Mouse (Mus musculus): ENCODE data around the gene Egf. TPM values are rescaled to one million over a fixed set of nuclear protein-coding genes. Genes with fewer than 3 reads are reported as not detected.
A peak's percentile ranks its signal among the peaks of the same experiment; 100 is the strongest.
"Not testable (repeated sequence)": the region's sequence is repeated elsewhere in the genome, so short reads cannot be mapped to it uniquely, and the experiment has no call there.

Gene Egf
- total RNA-seq, 1 experiment = 2.2 TPM

DNA sequence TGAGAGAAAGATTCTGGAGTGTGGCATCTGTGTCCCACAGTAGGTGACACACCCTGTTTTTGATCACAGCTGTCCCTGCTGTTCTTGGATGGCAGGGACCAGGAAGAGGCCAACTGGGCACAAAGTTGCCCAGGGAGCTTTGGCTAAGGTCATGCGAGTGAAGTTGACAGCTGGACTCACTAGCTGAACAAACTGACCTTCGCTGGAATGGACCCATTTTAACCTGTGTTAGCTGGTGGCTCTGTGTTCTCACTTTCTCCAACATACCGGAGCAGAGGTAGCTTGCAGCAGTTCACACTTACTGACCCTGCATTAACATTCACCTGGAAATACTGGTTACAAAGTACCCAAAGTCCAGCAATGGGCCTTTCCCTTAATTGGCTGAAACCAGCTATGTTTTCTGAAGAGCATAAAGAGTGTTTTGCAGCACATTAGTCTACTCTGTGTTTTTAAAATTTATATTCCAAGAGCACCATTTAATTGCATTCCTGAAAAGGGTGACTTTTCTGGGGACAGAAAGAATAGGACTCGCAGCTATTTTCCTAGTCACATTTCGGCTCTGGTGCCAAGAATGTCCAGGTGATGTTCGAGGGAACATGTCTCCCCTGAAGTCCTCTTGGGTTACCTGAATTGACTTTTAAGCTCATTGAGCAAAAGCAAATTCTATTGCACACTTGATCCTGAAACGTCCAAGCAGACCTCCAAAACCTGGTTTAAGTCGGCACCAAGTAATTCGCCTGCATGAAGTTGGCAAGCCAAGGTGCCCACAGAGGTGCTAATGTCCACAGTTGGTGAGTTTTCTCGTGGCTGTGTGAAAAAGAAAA, 12.1 kb upstream of the Egf start:
- no peaks in the 10 kb centered on the region for H3K4me1 ChIP-seq (ENCODE audit: control insufficient read depth in 2 of 2, insufficient read depth in 2 of 2, low read length in 2 of 2, poor library complexity in 1 of 2)
- in situ Hi-C loops (cut with MboI; ENCODE audit: low sequenced_read_pairs in 2 of 2, unreplicated experiment in 2 of 2) = no loop called here
- H3K9ac ChIP-seq (ENCODE audit: insufficient read depth, low read depth, low read length, poor library complexity, severe bottlenecking) = no peak overlapping the region
- DNase-seq (ENCODE audit: low read depth, low spot score) = no peak
- H3K9me3 ChIP-seq (ENCODE audit: control insufficient read depth, insufficient read depth, low read depth, low read length) = no peaks in the 10 kb centered on the region
- no peak for TF ChIP-seq HCFC1 (IDR thresholded peaks at IDR 0.05; ENCODE audit: borderline replicate concordance, insufficient read depth, low read length)
- no peak for TF ChIP-seq ZNF384 (IDR thresholded peaks at IDR 0.05; ENCODE audit: low read depth, low read length)
- TF ChIP-seq CHD2 (IDR thresholded peaks at IDR 0.05; ENCODE audit: low read depth, low read length) = no peak
- TF ChIP-seq ZC3H11A (IDR thresholded peaks at IDR 0.05; ENCODE audit: borderline replicate concordance, low read depth, low read length) = no peak
- TF ChIP-seq MAFK (IDR thresholded peaks at IDR 0.05; ENCODE audit: insufficient read depth, low read depth, low read length) = no peak
- no peak overlapping the region for H3K27ac ChIP-seq (ENCODE audit: insufficient read depth, low read depth, low read length, poor library complexity, severe bottlenecking)
- H3K36me3 ChIP-seq (ENCODE audit: control insufficient read depth, insufficient read depth, low read length, poor library complexity, severe bottlenecking) = no peaks in the 10 kb centered on the region
- H3K4me3 ChIP-seq (ENCODE audit: insufficient read depth in 1 of 2, low read depth in 1 of 2, low read length in 2 of 2, poor library complexity in 1 of 2, severe bottlenecking in 1 of 2) = no peak overlapping the region

DNA sequence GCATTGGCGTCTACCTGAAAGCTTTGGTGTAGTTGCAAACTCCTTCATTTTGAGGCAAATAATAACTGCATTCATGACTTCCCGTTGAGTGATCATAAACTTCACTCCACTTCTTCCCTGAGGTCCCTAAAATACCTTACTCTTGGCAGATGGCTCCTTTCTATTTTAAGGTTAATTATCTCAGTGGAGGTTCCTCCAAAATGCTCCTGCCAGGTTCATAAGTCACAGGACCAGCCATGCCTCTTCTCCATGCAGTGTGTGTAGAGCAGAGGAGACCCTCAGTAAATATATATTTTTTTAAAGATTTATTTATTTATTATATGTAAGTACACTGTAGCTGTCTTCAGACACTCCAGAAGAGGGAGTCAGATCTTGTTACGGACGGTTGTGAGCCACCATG, 11.0 kb upstream of the Egf start:
- H3K9me3 ChIP-seq (ENCODE audit: control insufficient read depth, insufficient read depth, low read depth, low read length) = no peaks in the 10 kb centered on the region
- in situ Hi-C loops (cut with MboI; ENCODE audit: low sequenced_read_pairs in 2 of 2, unreplicated experiment in 2 of 2) = no loop called here
- no peak overlapping the region for H3K27ac ChIP-seq (ENCODE audit: insufficient read depth, low read depth, low read length, poor library complexity, severe bottlenecking)
- DNase-seq (ENCODE audit: low read depth, low spot score) = no peak
- no peak overlapping the region for H3K4me3 ChIP-seq (ENCODE audit: insufficient read depth in 1 of 2, low read depth in 1 of 2, low read length in 2 of 2, poor library complexity in 1 of 2, severe bottlenecking in 1 of 2)
- H3K4me1 ChIP-seq (ENCODE audit: control insufficient read depth in 2 of 2, insufficient read depth in 2 of 2, low read length in 2 of 2, poor library complexity in 1 of 2) = no peaks in the 10 kb centered on the region
- H3K36me3 ChIP-seq (ENCODE audit: control insufficient read depth, insufficient read depth, low read length, poor library complexity, severe bottlenecking) = no peaks in the 10 kb centered on the region
- TF ChIP-seq MAFK (IDR thresholded peaks at IDR 0.05; ENCODE audit: insufficient read depth, low read depth, low read length) (no peak), ZNF384 (IDR thresholded peaks at IDR 0.05; ENCODE audit: low read depth, low read length) (no peak), ZC3H11A (IDR thresholded peaks at IDR 0.05; ENCODE audit: borderline replicate concordance, low read depth, low read length) (no peak), CHD2 (IDR thresholded peaks at IDR 0.05; ENCODE audit: low read depth, low read length) (no peak), HCFC1 (IDR thresholded peaks at IDR 0.05; ENCODE audit: borderline replicate concordance, insufficient read depth, low read length) (no peak)
- no peak overlapping the region for H3K9ac ChIP-seq (ENCODE audit: insufficient read depth, low read depth, low read length, poor library complexity, severe bottlenecking)

DNA sequence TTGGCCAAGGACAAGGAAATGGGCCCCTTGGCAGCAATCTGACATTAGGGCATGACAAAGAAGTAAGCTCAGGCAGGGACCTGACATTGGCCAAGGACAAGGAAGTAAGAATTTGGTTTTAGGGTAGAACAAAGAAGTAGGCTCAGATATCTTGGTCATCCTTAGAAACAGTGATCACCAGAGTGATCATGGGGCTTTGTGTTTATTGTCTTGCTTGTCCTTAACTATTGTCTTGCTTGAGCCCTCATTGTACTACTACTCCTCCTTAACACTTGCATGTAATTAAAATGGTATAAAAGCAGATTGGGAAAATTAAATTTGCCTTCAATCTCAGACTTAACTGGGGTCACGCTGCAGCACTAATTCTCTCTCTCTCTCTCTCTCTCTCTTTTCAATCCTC, 2.5 kb upstream of the Egf start:
- H3K27ac ChIP-seq (ENCODE audit: insufficient read depth, low read depth, low read length, poor library complexity, severe bottlenecking); H3K4me3 ChIP-seq (ENCODE audit: insufficient read depth in 1 of 2, low read depth in 1 of 2, low read length in 2 of 2, poor library complexity in 1 of 2, severe bottlenecking in 1 of 2); in situ Hi-C loops (cut with MboI; ENCODE audit: low sequenced_read_pairs in 2 of 2, unreplicated experiment in 2 of 2); DNase-seq (ENCODE audit: low read depth, low spot score); H3K9ac ChIP-seq (ENCODE audit: insufficient read depth, low read depth, low read length, poor library complexity, severe bottlenecking); H3K4me1 ChIP-seq (ENCODE audit: control insufficient read depth in 2 of 2, insufficient read depth in 2 of 2, low read length in 2 of 2, poor library complexity in 1 of 2); H3K36me3 ChIP-seq (ENCODE audit: control insufficient read depth, insufficient read depth, low read length, poor library complexity, severe bottlenecking); H3K9me3 ChIP-seq (ENCODE audit: control insufficient read depth, insufficient read depth, low read depth, low read length): not testable (repeated sequence)

DNA sequence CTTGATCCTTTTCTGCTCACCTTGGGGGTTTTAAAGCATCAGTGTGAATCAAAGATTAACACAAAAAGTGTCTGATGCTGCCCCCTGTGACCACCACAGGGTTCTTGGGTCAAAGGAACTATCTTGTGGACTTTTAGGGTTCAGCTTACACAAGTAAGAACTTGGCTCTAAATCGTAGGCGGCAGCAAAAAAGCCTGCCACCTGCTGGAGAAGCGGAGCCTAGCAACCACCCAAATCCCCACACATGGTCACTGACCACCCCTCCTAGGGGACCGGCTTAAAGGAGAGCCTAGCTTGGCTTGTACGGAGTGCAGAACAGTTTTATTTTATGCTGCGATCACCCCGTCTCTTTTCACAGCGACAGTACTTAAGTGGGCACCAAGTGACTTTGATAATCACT, 10.3 kb downstream of the Egf start:
- H3K9ac ChIP-seq (ENCODE audit: insufficient read depth, low read depth, low read length, poor library complexity, severe bottlenecking) = no peak overlapping the region
- TF ChIP-seq MAFK (IDR thresholded peaks at IDR 0.05; ENCODE audit: insufficient read depth, low read depth, low read length) (no peak), HCFC1 (IDR thresholded peaks at IDR 0.05; ENCODE audit: borderline replicate concordance, insufficient read depth, low read length) (no peak), ZC3H11A (IDR thresholded peaks at IDR 0.05; ENCODE audit: borderline replicate concordance, low read depth, low read length) (no peak), CHD2 (IDR thresholded peaks at IDR 0.05; ENCODE audit: low read depth, low read length) (no peak)
- no peak overlapping the region for H3K4me3 ChIP-seq (ENCODE audit: insufficient read depth in 1 of 2, low read depth in 1 of 2, low read length in 2 of 2, poor library complexity in 1 of 2, severe bottlenecking in 1 of 2)
- no peaks in the 10 kb centered on the region for H3K9me3 ChIP-seq (ENCODE audit: control insufficient read depth, insufficient read depth, low read depth, low read length)
- H3K27ac ChIP-seq (ENCODE audit: insufficient read depth, low read depth, low read length, poor library complexity, severe bottlenecking) = no peak overlapping the region
- in situ Hi-C loops (cut with MboI; ENCODE audit: low sequenced_read_pairs in 2 of 2, unreplicated experiment in 2 of 2) = no loop called here
- no peaks in the 10 kb centered on the region for H3K4me1 ChIP-seq (ENCODE audit: control insufficient read depth in 2 of 2, insufficient read depth in 2 of 2, low read length in 2 of 2, poor library complexity in 1 of 2)
- DNase-seq (ENCODE audit: low read depth, low spot score) = peak; percentile 49
- no peaks in the 10 kb centered on the region for H3K36me3 ChIP-seq (ENCODE audit: control insufficient read depth, insufficient read depth, low read length, poor library complexity, severe bottlenecking)

DNA sequence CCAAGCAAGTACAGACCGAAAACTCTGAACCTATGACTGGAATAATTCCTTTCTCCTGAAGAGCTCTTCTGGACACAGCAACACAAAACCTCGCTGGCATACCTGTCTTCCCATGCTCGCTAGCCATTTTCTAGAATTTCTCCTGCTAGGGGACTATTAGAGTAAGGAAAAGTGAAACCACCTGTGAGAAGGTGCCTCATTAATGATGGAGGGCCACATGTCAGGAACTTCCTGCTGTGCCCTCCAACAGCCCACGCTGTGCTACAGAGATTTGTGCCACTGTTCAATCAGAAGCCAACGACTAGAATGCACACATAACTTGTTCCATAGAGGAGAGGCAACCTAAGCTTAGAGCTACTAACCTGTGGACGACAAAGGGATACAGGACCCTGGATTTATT, 12.3 kb downstream of the Egf start:
- TF ChIP-seq ZC3H11A (IDR thresholded peaks at IDR 0.05; ENCODE audit: borderline replicate concordance, low read depth, low read length) = no peak
- no peak for TF ChIP-seq HCFC1 (IDR thresholded peaks at IDR 0.05; ENCODE audit: borderline replicate concordance, insufficient read depth, low read length)
- no peak for TF ChIP-seq MAFK (IDR thresholded peaks at IDR 0.05; ENCODE audit: insufficient read depth, low read depth, low read length)
- TF ChIP-seq ZNF384 (IDR thresholded peaks at IDR 0.05; ENCODE audit: low read depth, low read length) = no peak
- TF ChIP-seq CHD2 (IDR thresholded peaks at IDR 0.05; ENCODE audit: low read depth, low read length) = no peak
- H3K27ac ChIP-seq (ENCODE audit: insufficient read depth, low read depth, low read length, poor library complexity, severe bottlenecking) = no peak overlapping the region
- no peaks in the 10 kb centered on the region for H3K9me3 ChIP-seq (ENCODE audit: control insufficient read depth, insufficient read depth, low read depth, low read length)
- H3K36me3 ChIP-seq (ENCODE audit: control insufficient read depth, insufficient read depth, low read length, poor library complexity, severe bottlenecking) = no peaks in the 10 kb centered on the region
- H3K4me1 ChIP-seq (ENCODE audit: control insufficient read depth in 2 of 2, insufficient read depth in 2 of 2, low read length in 2 of 2, poor library complexity in 1 of 2) = no peaks in the 10 kb centered on the region
- no peak for DNase-seq (ENCODE audit: low read depth, low spot score)
- H3K4me3 ChIP-seq (ENCODE audit: insufficient read depth in 1 of 2, low read depth in 1 of 2, low read length in 2 of 2, poor library complexity in 1 of 2, severe bottlenecking in 1 of 2) = no peak overlapping the region
- in situ Hi-C loops (cut with MboI; ENCODE audit: low sequenced_read_pairs in 2 of 2, unreplicated experiment in 2 of 2) = no loop called here
- no peak overlapping the region for H3K9ac ChIP-seq (ENCODE audit: insufficient read depth, low read depth, low read length, poor library complexity, severe bottlenecking)

All from ES-E14 (cell line).